Mouse (Mus musculus): ENCODE measurements around the gene Cdca5.

Cdca5 gene

DNA sequence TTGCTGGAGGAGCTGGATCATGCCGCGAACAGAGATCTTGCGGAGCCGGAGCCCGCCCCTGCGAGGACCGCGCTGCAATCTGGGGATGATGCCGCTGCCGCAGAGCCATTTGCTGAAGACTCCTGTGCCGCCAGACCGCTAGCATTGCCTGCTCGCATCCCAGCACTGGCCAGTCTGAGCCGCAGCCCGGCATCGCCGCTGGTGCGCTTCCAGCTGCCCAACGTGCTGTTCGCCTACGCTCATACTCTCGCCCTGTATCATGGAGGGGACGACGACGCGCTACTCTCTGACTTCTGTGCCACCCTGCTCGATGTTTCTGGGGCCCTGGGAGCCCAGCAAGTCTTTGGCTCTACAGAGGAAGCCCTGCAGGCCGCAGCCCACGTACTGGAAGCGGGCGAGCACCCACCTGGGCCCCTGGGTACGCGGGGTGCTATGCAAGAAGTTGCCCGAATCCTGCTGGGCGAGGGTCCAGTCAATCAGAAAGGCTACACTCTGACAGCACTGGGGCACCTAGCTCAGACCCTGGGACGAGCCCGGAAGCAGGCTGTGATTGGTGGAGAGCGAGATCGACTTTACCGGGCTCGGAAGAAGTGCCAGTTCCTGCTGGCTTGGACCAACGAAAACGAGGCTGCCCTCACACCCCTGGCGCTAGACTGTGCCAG, 23.0 kb upstream of the Cdca5 start:
- peak; percentile 50 to 54 for DNase-seq (ENCODE audit: low spot score in 2 of 2)

DNA sequence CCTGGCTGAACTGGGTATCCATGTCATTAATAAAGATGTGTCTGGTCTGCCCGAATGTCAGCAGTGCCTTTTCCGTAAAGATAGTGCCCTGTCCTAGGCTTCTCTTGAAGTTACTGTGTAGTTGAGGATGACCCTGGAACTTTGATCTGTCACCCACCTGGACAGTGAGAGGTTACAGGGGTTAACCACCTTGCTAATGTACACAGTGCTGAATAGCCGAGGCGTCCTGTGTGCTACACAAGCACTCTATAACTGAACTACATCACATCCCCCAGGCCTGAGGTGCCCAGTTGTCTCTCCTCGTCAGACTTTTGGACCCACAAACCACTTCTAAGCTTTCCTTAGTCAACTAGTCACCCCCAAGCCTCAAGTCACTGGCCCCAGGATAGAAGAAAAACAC, 22.4 kb upstream of the Cdca5 start:
- DNase-seq (ENCODE audit: low spot score in 2 of 2) = no peak

DNA sequence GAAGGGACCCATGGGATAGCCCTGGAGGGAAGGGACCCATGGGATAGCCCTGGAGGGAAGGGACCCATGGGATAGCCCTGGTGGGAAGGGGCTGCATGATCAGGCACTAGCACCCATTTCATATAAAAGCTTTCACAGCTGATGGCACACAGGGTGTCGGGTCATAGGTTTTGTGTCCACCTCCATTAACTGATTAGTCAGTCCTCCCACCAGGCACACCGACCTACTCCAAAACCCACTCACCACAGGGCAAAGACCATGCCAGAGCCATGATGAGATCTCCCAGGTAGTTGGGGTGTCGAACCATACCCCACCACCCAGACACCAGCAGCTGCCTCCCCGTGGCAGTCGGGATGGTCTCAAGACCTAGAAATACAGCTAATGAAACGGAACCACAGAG, 21.7 kb upstream of the Cdca5 start:
- no peak for DNase-seq (ENCODE audit: low spot score in 2 of 2)

DNA sequence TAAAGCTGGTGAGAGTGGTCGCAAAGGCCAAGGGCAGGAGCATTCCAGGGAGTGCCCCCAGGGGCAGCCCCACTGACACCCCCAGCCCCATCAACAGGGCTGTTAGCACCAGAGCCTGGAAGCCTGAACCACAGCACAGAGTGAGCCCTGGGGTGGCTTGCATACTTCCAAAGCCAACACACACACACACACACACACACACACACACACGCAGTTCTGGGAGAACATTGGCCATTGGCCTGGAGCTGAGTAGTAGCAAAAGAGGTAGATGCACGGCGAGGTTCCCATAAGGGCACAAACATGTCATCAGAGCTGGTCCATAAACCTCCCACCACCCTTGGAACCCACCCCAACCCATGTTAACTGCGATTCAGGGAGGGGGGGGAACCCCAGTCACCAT, 18.2 kb upstream of the Cdca5 start:
- no peak for DNase-seq (ENCODE audit: low spot score in 2 of 2)

DNA sequence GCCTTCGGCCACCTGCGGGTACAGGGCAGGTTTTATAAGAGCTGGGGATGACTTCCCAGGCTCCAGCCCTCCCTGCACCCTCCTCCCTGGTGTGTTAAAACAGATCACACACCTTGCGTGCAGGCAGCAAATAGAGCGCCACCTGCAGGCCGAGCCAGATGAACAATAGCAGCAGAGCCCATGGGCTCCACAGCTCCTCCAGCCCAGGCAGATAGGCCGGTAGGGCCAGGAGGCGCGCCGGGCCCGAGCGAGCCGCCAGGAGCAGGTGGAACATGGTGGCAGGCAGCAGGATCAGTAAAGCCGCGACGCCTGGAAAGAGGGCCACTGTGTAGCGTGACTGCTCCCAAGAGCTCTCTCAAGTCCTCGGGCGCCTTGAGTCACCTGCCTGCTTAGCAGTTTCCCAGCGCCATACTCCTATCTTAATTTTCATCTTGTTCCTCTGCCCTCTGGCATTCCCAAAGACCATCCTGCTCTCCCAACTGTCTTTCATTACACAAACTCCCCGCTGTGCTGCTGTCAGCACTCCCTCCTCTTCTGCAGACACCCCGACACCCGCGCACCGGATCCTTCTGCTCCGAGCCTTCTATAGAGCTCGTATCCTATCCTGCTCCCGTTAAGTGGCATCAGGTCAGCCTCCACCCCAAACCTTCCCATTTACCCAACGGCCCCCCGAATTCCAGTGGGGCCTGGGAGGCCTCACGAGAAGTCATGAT, 17.6 kb upstream of the Cdca5 start:
- peak; percentile 72 to 85 for DNase-seq (ENCODE audit: low spot score in 2 of 2)

DNA sequence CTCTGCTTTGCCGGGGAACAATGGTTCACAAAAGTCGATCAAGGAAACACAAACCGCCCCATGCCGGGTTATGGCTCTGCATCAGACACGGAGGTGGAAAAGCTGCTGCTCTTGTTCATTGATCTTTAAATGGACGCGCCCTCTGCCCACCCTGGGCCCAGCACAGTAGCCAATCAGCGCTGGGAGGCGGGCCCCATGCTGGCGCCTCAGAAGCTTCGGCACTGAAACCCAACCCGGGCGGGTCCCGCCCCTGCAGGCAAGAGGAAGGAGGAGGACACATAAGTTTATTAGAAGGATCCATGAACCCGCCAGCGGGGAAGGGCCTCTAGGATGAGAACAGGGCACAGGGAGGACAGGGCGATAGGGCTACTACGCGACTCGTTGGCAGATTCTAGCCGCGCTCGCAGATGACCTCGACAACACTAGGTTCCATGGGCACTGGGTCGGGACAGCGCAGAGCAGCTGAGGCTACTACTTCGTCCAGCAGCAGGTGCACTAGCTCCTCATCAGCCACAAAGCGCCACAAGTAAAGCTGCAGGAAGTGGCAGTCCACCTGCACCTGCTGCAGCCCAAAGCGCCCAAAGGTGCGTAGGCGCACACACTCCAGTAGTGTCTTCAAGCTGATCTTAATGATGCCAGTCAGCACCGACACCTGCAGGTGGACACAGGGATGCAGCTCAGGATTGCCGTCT, 16.9 kb upstream of the Cdca5 start, which contains the start of gene Tm7sf2:
TSS of gene Tm7sf2 (minus strand) at position 650 of the 692 bp plus-strand sequence.
- DNase-seq (ENCODE audit: low spot score in 2 of 2) = peak; percentile 80 to 84

DNA sequence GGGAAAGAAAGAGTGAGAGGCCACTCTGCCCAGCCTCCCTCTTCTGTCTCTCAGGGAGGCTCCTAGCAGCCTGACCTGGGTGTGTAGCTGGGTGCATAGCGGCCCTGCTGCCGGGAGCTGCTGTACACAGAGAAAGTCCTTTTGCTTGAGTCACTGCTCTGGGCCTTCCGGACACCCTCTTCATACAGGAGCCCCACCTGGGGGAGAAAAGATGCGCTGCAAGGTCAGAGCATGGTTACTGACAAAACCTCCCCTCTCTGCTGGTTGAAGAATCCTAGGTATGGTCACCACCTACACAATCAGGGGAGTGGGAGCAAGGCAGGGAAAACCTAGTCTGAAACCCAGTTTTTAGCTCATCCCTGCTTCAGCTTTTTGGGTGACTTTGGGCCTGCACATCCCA, 15.8 kb upstream of the Cdca5 start:
- DNase-seq (ENCODE audit: low spot score in 2 of 2) = peak in 1 of 2 experiments; percentile 44

DNA sequence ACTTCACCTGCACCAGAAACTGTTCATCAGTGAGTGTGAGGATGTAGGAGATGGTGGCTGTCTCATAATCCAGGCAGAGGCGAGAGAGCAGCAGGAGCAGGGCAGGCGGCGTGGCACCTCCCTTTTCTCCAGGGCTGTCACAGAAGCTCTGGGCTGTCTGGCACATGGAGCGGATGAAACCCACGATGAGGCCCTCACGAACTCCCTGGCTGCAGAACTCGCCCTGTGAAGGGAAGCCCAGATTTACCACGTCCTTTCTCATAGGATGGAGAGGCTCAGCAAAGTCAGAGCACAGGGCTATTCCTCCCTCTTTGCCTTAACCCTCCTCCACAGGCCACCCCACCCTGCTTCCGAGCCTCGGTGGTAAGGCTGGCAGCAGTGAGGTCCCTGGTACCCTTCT, 14.9 kb upstream of the Cdca5 start:
- DNase-seq (ENCODE audit: low spot score in 2 of 2) = no peak

DNA sequence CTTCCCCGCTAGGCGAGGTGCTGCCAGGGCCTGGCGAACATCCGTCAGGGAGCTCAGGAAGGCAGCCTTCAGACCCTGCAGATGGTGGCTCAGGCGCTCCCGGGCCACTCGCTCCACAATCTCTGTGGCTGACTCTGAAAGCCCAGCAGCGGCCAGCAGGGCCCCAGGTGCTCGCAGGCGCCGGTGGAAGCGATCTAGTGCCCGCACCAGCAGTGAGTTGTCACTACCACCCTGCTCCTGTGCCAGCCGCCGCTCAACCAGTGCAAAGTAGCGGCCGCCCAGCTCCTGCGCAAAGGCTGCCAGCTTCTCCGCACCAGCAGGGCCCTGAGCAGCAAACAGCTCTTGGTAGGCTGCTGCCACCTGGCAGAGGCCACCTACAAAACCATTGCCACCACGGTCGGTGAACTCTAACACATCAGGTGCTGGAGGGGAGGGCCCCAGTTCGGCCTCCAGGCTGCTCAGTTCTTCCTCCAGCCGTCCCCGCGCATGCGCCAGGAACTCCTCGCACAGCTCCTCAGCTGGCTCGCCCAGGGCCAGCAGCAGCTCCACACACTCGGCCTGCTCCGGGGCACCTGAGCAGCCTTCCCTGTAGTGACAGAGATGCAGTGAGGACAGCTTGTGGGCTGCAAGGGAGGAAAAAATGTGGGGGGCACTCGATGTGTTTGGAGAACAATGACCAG, 14.1 kb upstream of the Cdca5 start:
- no peak for DNase-seq (ENCODE audit: low spot score in 2 of 2)

DNA sequence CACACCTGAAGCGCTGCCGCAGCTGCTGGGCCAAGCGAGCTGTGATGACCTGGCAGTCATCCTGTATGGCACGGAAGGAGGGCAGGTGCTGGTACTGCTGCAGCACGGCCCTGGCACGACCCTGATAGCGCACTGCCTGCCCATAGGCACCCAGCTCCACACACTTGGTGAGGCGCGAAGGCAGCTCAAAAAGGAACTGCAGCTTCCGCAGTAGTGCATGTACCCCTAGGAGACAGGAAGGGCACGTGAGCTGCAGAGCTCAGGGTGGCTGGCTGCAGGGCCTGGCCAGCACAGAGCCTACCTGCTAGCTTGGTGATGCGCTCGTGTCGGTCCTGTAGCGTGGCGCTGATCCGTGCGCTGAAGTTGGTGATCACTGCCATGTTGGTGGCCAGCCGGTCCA, 13.5 kb upstream of the Cdca5 start:
- no peak for DNase-seq (ENCODE audit: low spot score in 2 of 2)

DNA sequence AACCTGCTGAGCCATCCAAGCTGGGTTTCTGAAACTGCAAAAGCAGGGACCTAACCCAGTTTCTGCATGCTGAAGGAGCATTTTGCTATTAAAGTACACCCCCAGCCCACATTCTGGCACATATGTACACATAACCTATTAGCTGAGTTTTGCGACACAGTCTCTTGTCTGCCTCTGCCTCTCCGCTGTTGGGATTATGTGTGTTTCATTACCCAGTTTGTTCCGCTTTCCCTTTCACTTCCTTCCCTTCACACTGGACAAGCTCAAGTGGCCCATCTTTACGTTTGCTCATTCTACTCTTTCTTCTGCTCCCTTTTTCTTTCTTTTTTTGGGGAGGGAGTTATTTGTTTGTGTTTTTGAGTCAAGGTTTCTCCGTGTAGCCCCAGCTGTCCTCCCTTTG, 10.9 kb upstream of the Cdca5 start:
- DNase-seq (ENCODE audit: low spot score in 2 of 2) = no peak

DNA sequence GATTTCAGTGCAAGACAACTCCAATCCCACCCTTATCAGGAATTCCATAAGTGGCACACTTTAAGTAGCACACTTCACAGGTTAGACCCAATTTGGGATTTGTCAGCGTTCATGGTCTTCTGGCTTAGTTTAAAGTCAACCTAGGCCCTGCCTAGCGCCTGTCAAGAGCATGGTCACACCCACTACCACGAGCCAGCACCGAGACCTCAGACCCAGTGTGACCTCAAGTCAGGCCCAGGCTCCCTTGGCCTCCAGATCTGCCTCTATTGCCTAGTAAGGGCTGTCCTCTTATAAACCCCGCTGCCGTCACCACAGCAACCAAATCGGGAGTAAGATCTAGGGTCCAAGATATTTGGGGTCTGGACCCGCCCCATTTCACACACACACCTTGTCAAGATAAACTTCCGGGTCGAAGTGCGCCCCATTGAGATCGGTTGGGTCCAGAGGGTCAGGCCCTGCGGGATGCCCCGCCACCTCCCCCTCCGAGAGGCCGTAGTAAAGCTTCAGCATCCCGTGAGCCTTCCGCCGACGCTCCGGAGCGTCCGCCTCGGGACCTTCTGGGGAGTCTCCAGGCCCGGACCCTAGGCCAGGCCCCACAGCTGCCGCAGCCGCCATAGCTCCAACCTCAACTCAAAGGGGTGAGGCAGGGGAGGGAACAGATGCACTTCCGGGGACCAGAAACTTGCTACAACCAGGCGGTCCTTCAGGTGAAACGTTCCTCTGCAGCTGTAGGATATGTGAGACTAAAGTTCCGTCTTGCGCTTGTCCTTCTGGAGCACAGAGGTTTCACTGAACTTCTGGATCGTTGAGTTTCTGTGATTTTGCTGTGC, 8.0 kb upstream of the Cdca5 start, which contains the start of gene Vps51:
TSS of gene Vps51 (minus strand) at position 668 of the 830 bp plus-strand sequence.
- DNase-seq (ENCODE audit: low spot score in 2 of 2) = peak; percentile 64 to 82

DNA sequence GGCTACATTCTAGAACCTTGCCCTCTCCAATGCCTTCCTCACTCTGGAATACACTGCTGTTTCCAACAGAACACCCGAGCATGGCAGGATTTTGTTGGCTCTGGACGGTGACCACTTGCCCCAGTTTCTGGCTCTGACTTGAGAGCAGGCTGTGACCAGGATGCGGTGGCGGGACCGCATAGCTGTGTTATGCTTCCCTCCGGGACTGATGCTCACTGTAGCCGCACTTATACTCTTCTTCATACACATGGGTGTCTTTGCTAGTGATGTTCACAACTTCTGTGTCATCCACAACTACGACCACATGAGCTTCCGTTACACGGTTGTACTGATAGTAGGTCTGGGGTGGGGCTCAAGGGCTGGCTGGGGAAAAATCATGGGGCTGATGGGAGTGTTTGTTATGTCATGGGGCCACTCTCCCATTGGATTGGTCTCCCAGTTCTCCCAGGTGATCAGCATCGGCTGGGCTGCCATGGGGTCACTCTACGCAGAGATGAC, 4.8 kb upstream of the Cdca5 start, which contains the start of gene Tmem262:
TSS of gene Tmem262 (plus strand) at position 51 of the 498 bp plus-strand sequence.
- DNase-seq (ENCODE audit: low spot score in 2 of 2) = no peak

DNA sequence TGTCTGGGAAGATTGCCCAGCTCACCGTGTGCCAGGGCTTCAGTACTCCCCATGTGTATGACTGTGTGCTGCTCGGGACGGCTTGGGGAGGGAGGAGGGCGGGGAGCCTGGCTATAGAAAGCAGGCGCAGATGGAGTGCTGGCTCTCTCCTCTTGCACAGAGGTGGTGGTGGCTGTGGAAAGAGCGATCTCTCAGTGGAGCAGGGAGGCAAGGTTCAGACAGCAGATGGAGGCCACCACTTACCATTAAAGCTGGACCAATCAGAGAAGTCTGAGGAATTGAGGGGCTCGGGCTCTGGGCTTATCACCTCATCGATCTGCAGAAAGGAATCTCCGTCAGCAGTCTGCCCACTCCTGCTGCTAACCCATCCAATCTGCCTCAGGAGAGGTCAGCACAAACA, 2.6 kb upstream of the Cdca5 start, which contains the start of gene Gm28374:
TSS of gene Gm28374 (minus strand) at position 101 of the 400 bp plus-strand sequence.
- DNase-seq (ENCODE audit: low spot score in 2 of 2) = no peak

DNA sequence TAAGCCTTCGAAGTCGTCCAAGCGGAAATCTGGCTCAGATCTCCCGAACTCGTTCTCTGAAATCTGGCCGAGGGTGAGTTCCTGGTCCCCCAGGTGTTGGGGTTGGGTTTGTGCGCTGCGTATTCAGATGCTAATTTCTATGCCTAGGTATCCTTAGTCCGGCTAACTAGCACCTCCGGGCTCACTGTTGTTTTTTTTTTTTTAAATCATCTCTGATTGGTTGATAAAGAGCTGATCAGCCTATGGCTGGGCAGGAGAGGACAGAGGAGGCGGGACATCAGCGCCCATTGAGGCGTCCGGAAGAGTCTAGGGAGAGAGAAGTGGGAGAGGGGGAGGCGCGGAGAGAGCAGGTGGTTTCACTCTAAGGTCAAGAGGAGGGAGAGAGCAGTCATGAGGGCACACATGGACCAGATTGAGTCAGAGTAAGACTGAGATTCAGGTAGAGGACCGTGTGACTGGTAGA, 665 bp downstream of the Cdca5 start:
- peak; percentile 47 to 49 for DNase-seq (ENCODE audit: low spot score in 2 of 2)

DNA sequence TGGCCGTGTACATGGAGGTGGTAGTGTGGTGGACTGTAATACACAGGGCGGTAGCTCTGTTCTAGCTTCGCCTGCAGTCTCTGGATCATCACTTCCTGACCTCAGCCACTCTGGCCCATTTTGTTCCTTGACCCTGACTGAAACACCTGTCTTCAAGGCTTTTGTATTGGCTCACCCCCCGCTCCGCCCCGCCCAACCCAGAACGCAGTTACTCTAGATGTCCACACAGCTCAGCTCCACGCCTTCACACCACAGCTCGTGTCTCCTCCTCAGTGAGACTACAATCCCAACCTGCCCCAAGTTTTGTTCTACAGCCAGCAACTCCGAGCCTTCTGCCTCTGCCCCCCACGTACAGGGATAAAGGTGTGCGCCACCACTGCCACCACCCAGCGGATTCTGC, 4.1 kb downstream of the Cdca5 start:
- DNase-seq (ENCODE audit: low spot score in 2 of 2) = no peak

DNA sequence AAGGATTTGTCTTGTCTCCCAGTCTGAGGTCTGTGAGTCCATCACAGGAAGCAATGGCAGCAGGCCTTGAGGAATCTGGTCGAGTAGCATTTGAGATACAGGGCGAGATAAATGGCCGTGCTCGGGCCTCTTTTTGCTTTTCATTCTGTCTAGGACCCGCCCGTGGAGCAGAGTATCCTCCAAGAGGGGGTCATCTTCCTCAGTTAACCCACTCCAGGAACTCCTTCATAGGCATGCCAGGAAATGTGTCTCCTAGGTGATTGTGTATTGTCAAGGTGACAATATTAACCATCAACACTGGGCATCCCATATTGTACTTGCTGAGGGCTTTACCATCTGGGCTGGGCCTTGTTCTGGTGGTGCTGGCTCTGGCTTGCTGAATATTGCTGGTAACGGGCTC, 9.3 kb downstream of the Cdca5 start, which contains the start of gene AC131692.1:
TSS of gene AC131692.1 (plus strand) at position 301 of the 400 bp plus-strand sequence.
- DNase-seq (ENCODE audit: low spot score in 2 of 2) = no peak

DNA sequence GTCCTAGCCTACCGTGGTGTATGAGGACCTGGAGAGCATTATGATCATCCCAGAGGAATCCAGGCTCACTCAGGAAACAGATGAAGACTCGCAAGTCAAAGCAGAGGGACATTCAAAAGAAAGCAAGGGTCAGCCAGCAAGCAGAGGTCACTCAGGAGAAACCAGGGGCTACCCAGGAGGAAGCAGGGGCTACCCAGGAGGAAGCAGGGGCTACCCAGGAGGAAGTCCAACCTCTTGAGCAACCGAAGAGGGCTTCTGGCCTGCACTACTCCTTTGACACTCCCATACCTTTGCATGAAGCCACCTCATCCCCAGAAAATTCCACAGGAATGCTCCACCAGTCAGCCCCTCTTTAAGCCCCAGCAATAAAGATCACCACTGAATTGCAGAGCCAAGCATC, 13.1 kb downstream of the Cdca5 start:
- DNase-seq (ENCODE audit: low spot score in 2 of 2) = no peak

DNA sequence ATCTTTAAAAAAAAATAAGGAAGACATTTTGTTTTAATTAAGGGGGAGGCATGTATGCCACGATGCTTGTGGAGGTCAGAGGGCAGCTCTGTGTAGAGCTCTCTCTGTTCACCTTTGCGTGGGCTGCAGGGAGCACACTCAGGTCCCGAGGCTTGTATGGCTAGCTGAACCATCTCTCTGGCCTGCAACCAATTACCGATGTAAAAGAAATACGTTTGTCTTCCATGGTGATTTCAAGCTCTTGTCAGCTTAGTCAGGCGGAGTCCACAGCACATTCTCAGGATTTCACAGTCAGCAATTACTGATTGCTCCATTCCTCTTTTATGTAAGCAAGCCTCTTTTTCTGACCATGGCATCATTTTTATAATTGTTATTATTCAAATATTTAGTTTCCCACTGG, 16.4 kb downstream of the Cdca5 start:
- DNase-seq (ENCODE audit: low spot score in 2 of 2) = no peak

DNA sequence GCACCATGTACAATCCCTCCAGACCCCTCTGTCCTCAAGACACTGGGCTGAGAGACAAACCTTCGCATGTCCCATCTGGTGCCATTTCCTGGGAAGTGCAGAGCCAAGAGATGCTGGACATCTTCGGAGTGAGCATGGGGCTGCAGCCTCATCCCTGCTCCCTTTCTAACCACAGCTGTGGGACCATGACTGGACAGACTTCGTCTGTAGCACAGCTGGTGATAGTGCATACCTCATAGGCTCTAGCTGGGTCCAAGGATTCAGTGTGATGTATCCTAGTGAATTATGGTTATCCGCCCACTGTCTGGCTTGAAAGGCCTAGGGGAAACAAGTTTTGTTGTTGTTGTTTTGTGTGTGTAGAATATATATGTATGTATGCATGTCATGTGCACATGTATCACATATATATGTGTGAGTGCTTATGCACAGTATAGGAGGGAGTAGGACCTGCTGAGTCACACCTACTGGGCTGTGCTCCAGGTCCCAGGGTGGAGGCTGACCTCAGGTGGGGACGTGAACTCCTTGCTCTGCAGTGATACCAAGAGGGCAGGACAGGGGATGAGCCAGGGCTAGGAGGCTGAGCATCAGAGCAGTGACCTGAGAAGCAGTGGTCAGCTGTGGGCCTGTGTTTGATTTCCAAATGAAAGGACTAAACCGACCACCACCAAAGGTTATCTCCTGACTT, 17.5 kb downstream of the Cdca5 start:
- peak; percentile 72 to 74 for DNase-seq (ENCODE audit: low spot score in 2 of 2)

Data from spleen, postnatal 14 days (tissue).